Mouse (Mus musculus) testis, postnatal 14 days (tissue): ENCODE data around the gene Olfr419.

Source experiments
- DNase-seq: peaks from one replicate; pipeline ENCODE4 v3.0.0; 2021; ENCODE audit warnings: low spot score

Olfr419 gene

GRCm38 (mm10) chr1:174251961-174252360, at the start of gene Olfr419:
Olfr419 (minus strand) TSS chr1:174252061.
- no peak for DNase-seq

- no peak for DNase-seq
Measured at GRCm38 (mm10) chr1:174270643-174271042, 18.8 kb upstream of the Olfr419 start.

- DNase-seq: no peak
Measured at GRCm38 (mm10) chr1:174269162-174269561, 17.3 kb upstream of the Olfr419 start.

GRCm38 (mm10) chr1:174267816-174268215, 16.0 kb upstream of the Olfr419 start:
- no peak for DNase-seq

GRCm38 (mm10) chr1:174250376-174250775, 1.5 kb downstream of the Olfr419 start:
- DNase-seq: no peak

GRCm38 (mm10) chr1:174247170-174247569, 4.7 kb downstream of the Olfr419 start:
- no peak for DNase-seq

GRCm38 (mm10) chr1:174246080-174246479, 5.8 kb downstream of the Olfr419 start:
- DNase-seq: no peak

GRCm38 (mm10) chr1:174244621-174245020, 7.2 kb downstream of the Olfr419 start:
- DNase-seq: no peak

GRCm38 (mm10) chr1:174239916-174240315, 11.9 kb downstream of the Olfr419 start:
- no peak for DNase-seq

GRCm38 (mm10) chr1:174216528-174217204, 35.2 kb downstream of the Olfr419 start:
- DNase-seq: no peak

- DNase-seq: no peak
Measured at GRCm38 (mm10) chr1:174215270-174216038, 36.4 kb downstream of the Olfr419 start.

GRCm38 (mm10) chr1:174212286-174212685, 39.6 kb downstream of the Olfr419 start:
- no peak for DNase-seq

GRCm38 (mm10) chr1:174204699-174205098, 47.2 kb downstream of the Olfr419 start:
- no peak for DNase-seq
